Mouse (Mus musculus) heart, postnatal 0 days (tissue): ENCODE measurements around the gene Gorasp1. TPM values are rescaled to one million over a fixed set of nuclear protein-coding genes. Genes with fewer than 3 reads are reported as not detected.

Experiments used
- ATAC-seq: fragments of 200-750 bp; cut with Nextera tagmentation; 2 replicates; pipeline ENCODE4 v1.8.0; 2017; ENCODE audit warnings: low read depth, moderate number of reproducible peaks, moderate library complexity; ENCODE audit not compliant: insufficient read depth
- DNase-seq: peaks from one replicate; pipeline ENCODE4 v3.0.0-alpha.2; 2016; ENCODE audit warnings: low spot score
- H3K27ac ChIP-seq: fragments of 300-500 bp; sonication (generic); 2 replicates; pipeline ENCODE4 v1.5.1; 2014; ENCODE audit warnings: low read depth, mild to moderate bottlenecking
- H3K27me3 ChIP-seq: fragments of 300-500 bp; sonication (generic); 2 replicates; pipeline ENCODE4 v1.6.1; 2014; ENCODE audit warnings: low read length, mixed read lengths; ENCODE audit not compliant: control insufficient read depth, insufficient read depth
- H3K36me3 ChIP-seq: fragments of 300-500 bp; sonication (generic); replicated peaks from 2 replicates; pipeline ENCODE4 v1.6.1; 2014; ENCODE audit warnings: low read length, mixed read lengths; ENCODE audit not compliant: control insufficient read depth, insufficient read depth
- H3K4me1 ChIP-seq: fragments of 300-500 bp; sonication (generic); 2 replicates; pipeline ENCODE4 v1.6.1; 2014; ENCODE audit warnings: antibody characterized with exemption; ENCODE audit not compliant: control insufficient read depth, insufficient read depth
- H3K4me2 ChIP-seq: fragments of 300-500 bp; sonication (generic); 2 replicates; pipeline ENCODE4 v1.6.1; 2014; ENCODE audit warnings: low read depth, mild to moderate bottlenecking, low read length, moderate library complexity
- H3K4me3 ChIP-seq: fragments of 300-500 bp; sonication (generic); 2 replicates; pipeline ENCODE4 v1.5.1; 2014; ENCODE audit warnings: low read depth, low read length
- H3K9ac ChIP-seq: fragments of 300-500 bp; sonication (generic); replicated peaks from 2 replicates; pipeline ENCODE4 v1.6.1; 2014; ENCODE audit warnings: low read depth, low read length, mixed read lengths
- H3K9me3 ChIP-seq: fragments of 300-500 bp; sonication (generic); replicated peaks from 2 replicates; pipeline ENCODE4 v1.6.1; 2016; ENCODE audit warnings: low read length; ENCODE audit not compliant: control insufficient read depth
- CTCF ChIP-seq: IDR thresholded peaks from 2 replicates; pipeline ENCODE4 v1.5.1; 2016; ENCODE audit warnings: antibody characterized with exemption, control low read depth, low read depth
- EP300 ChIP-seq: IDR thresholded peaks from 2 replicates; pipeline ENCODE4 v1.6.1; 2016; ENCODE audit warnings: antibody characterized with exemption, low read depth
- WGBS: fragments of 180-500 bp; shearing (Covaris S2); extraction: QIAGEN DNeasy Blood & Tissue Kit; methylation state at CpG from one replicate; pipeline ENCODE4 v1.1.7; 2014; 5-methylcytosine and 5-hydroxymethylcytosine counted together
- polyA plus RNA-seq: library from polyadenylated mRNA; unstranded; fragments of >200 nt; fragmentation: Nextera tagmentation; extraction: Ambion mirVana; gene quantifications from 2 replicates; pipeline ENCODE4 v1.2.1, GENCODE M21; 2015
- total RNA-seq: library from RNA; depleted of rRNA; stranded (reverse); fragments of >200 nt; gene quantifications from 2 replicates; pipeline ENCODE4 v1.2.3, GENCODE M21; 2014; ENCODE audit warnings: low replicate concordance

Gorasp1 gene
- total and polyA plus RNA-seq, 2 experiments from 2014 or later = 14.1 to 63.5 TPM

- DNase-seq = peak; percentile 44
Observed at GRCm38 (mm10) chr9:119964206-119964605, 26.8 kb upstream of the Gorasp1 start.

GRCm38 (mm10) chr9:119962987-119963667 lies 25.8 kb upstream of the Gorasp1 start:
- Histone ChIP-seq H3K27me3 (no peaks in the 10 kb centered on the region), H3K9me3 (no peaks in the 10 kb centered on the region), H3K36me3 (no peaks in the 10 kb centered on the region), H3K4me2 (peak overlapping the region; percentile 54), H3K27ac (peak overlapping the region; percentile 74; the same call in 1 of the 2 replicates), H3K4me3 (peak overlapping the region; percentile 31), H3K9ac (peak overlapping the region; percentile 38; the same call in 1 of the 2 replicates), H3K4me1 (peaks cover 9% of the 10 kb centered on the region)
- peak; percentile 92 for DNase-seq
- ATAC-seq = peak; percentile 88
- TF ChIP-seq EP300 (no peak), CTCF (peak; percentile 97)
- WGBS = 7% methylated on average over 21 of the region's 21 CpGs

More at GRCm38 (mm10) chr9:119964206-119964605, 26.8 kb upstream of the Gorasp1 start:
- Histone ChIP-seq H3K9ac (no peak overlapping the region), H3K36me3 (no peaks in the 10 kb centered on the region), H3K9me3 (no peaks in the 10 kb centered on the region), H3K4me3 (no peak overlapping the region), H3K4me2 (no peak overlapping the region), H3K27ac (peak overlapping the region; percentile 74), H3K27me3 (no peaks in the 10 kb centered on the region), H3K4me1 (peaks cover 9% of the 10 kb centered on the region)
- no peak for TF ChIP-seq CTCF
- peak; percentile 82; the same call in 1 of the 2 replicates for TF ChIP-seq EP300
- peak; percentile 48 for ATAC-seq
- WGBS = 61% methylated on average over 3 of the region's 3 CpGs

DNA sequence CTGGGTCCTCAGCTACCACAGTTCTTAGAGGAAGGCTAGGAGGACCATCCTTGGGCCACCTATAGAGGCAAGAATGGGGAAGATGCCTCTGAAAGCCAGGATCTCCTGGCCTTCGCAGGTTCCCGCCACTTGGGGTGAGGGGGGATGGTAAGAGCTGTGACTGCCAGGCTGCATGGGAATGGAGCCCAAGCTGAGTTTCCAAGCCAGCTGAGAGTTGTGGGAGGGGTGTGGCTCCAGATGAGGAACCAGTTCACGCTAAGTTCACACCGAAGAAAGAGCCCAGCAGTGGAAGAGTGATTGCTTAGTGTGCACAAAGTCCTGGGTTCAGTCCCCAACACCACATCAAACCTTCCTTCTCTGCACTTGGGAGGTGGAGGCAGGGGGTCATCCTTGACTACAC lies 24.9 kb upstream of the Gorasp1 start:
- Histone ChIP-seq H3K27ac (no peak overlapping the region), H3K4me3 (no peak overlapping the region), H3K4me1 (peaks cover 9% of the 10 kb centered on the region), H3K4me2 (no peak overlapping the region), H3K9ac (no peak overlapping the region), H3K27me3 (no peaks in the 10 kb centered on the region), H3K9me3 (no peaks in the 10 kb centered on the region), H3K36me3 (no peaks in the 10 kb centered on the region)
- 66% methylated on average over 4 of the region's 4 CpGs for WGBS
- TF ChIP-seq CTCF (no peak), EP300 (no peak)
- ATAC-seq (no peak), DNase-seq (no peak)

DNA sequence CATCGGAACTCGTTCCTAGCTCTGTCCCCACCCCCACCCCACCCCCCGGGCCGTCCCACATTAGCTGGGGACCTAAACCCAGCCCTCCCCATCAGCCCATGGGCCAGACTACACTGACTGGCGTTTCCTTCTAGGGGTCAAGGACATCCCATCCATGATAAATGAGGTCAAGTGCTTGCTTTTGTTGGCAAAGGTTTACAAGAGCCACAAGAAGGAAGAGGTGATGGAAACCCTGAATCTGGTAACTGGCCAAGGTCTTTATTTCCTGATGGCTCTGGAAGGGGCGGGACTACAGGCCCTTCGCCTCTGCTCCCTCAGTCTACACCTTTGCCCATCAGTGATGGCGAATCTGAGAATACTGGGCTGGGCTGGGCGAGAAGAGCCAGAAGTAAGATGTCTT lies 21.5 kb upstream of the Gorasp1 start:
- H3K27ac ChIP-seq = no peak overlapping the region
- no peaks in the 10 kb centered on the region for H3K27me3 ChIP-seq
- no peak overlapping the region for H3K9ac ChIP-seq
- DNase-seq = no peak
- no peak overlapping the region for H3K4me3 ChIP-seq
- no peaks in the 10 kb centered on the region for H3K9me3 ChIP-seq
- H3K4me1 ChIP-seq = peaks cover 9% of the 10 kb centered on the region
- H3K4me2 ChIP-seq = no peak overlapping the region
- WGBS = 64% methylated on average over 9 of the region's 9 CpGs
- TF ChIP-seq CTCF = no peak
- no peak for TF ChIP-seq EP300
- ATAC-seq = no peak
- H3K36me3 ChIP-seq = no peaks in the 10 kb centered on the region

GRCm38 (mm10) chr9:119951388-119951787 lies 14.0 kb upstream of the Gorasp1 start:
- Histone ChIP-seq H3K9ac (no peak overlapping the region), H3K36me3 (no peaks in the 10 kb centered on the region), H3K4me1 (no peaks in the 10 kb centered on the region), H3K27ac (no peak overlapping the region), H3K9me3 (no peaks in the 10 kb centered on the region), H3K4me3 (no peak overlapping the region), H3K27me3 (no peaks in the 10 kb centered on the region), H3K4me2 (no peak overlapping the region)
- TF ChIP-seq CTCF (no peak), EP300 (no peak)
- WGBS = 80% methylated on average over 9 of the region's 9 CpGs
- no peak for DNase-seq
- no peak for ATAC-seq

DNA sequence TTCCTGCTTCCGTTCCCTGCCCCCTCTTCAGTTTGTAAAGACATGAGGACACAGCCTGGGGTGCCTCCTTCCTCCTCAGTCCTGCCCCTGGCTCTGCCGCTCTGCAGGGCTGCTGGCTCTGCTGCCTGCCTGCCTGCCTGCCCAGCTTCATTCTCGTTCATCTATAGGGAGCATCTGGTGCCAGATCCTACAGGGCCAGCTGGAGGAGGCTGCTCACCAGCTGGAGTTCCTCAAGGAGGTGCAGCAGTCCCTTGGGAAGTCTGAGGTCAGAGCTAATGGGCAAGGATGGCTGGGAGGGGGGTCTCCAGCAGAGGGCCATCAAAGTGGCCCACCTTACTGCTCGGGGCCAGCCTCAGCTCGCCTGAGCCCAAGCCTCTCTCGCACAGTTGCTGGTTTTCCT lies 13.1 kb upstream of the Gorasp1 start:
- WGBS = 35% methylated on average over 6 of the region's 6 CpGs
- no peak overlapping the region for H3K9ac ChIP-seq
- no peak for TF ChIP-seq EP300
- TF ChIP-seq CTCF = no peak
- H3K4me3 ChIP-seq = no peak overlapping the region
- H3K36me3 ChIP-seq = no peaks in the 10 kb centered on the region
- no peaks in the 10 kb centered on the region for H3K27me3 ChIP-seq
- no peak for DNase-seq
- H3K4me2 ChIP-seq = no peak overlapping the region
- no peaks in the 10 kb centered on the region for H3K9me3 ChIP-seq
- no peaks in the 10 kb centered on the region for H3K4me1 ChIP-seq
- H3K27ac ChIP-seq = no peak overlapping the region
- ATAC-seq = no peak
